Mouse (Mus musculus) thymus, postnatal 25 days (tissue): ENCODE results near the gene Zfp37.
"Not testable (repeated sequence)": the region's sequence is repeated elsewhere in the genome, so short reads cannot be mapped to it uniquely, and the experiment has no call there.

Experiments used
- DNase-seq: peaks from one replicate; pipeline ENCODE4 v3.0.0; 2022

The Zfp37 gene

GRCm38 (mm10) chr4:62230769-62231168 lies at the start of gene Zfp37:
TSS of gene Zfp37 (minus strand) at chr4:62231047.
- no peak for DNase-seq

GRCm38 (mm10) chr4:62278081-62278480 lies 47.2 kb upstream of the Zfp37 start:
- no peak for DNase-seq

GRCm38 (mm10) chr4:62277222-62277621 lies 46.4 kb upstream of the Zfp37 start:
- DNase-seq, result no peak

- no peak for DNase-seq
These were observed 45.8 kb upstream of the Zfp37 start for GRCm38 (mm10) chr4:62276642-62277041.

DNA sequence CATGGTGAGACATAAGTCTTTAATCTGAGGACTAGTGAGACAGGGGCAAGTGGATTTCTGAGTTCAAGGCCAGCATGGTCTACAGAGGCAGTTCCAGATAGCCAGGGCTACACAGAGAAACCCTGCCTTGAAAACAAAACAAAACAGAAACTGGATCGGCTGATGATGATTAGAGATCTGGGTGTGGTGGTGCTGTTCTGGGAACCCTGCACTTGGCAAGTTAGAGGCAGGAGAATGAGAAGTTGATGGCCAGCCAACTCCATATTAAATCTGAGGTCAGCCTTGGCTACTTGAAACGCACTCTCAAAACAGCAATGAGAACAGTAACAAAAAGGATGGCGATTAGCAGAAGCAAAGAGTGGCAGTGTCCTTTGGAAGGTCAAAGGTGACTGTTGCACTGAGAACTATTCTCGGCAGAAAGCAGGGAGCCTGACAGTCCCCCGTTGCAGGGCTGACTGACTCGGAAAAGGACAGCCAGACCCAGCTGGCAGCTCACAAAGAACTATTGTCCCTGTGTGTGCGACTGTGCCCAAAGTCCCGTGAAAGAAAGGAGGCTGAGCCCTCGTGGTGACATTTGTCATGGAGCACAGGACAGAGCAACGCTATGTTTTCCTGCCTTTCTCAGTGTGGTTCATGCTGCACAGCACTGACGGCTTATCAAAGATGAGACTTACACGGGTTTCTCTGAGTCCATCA lies 44.1 kb upstream of the Zfp37 start:
- DNase-seq, result no peak

- DNase-seq, result no peak
These were observed 43.1 kb upstream of the Zfp37 start for GRCm38 (mm10) chr4:62273916-62274315.

DNA sequence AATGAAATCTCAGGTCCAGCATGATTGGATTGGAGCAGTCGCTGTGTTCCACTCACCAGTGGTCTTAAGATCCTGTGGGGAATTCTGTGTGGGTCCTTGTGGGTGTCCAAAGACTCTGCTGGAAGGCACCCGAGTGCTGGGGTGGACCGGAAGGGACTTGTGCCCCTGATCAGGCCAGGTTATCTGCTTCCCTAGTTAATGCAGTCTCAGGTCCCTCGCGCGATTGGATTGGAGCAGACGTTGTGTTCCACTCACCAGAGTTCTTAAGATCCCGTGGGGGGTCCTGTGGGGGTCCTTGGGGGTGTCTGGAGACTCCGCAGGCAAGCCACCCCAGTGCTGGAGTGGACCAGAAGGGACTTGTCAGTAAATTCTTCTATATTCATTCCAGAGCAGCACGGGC lies 41.8 kb upstream of the Zfp37 start:
- DNase-seq, result no peak

DNA sequence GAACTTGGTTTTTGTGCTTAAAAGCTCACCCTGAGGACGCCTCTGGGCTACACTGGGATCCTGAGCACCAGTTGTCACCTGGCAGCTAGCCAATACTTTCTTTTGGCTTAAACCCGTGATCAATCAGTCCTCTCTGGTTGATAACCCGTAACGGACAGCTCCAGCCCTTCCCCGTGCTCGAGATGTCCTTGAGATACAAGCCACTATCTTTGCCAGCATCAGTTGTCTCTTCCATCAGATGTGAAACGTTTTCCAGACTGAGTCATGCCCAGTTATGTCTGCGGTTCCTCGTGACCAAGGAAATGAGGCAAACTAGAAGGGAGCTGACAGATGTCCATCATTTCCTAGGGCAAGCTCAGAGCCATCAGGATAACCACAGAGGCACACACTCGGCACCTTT lies 36.3 kb upstream of the Zfp37 start:
- DNase-seq, result no peak

DNA sequence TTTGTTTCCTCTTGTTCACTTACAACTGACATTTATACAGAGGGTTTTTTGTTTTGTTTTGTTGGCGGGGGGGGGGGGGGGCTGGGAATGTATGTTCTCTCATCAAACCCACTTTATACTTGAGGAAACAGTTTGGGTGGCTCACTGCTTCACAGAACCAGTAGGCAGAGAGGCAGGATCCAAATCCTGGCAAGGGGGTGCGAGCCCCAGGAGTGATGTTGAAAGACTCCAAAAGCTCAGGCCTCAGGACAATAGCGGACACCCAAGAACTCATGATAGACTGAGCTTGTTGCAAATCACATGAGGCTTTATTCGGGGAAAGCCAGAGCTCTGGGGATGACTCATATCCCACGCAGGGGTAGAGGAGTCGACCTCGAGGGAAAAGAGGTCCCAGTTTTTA lies 35.2 kb upstream of the Zfp37 start:
- DNase-seq, result not testable (repeated sequence)

GRCm38 (mm10) chr4:62265154-62265836 lies 34.4 kb upstream of the Zfp37 start:
- DNase-seq, result no peak

DNA sequence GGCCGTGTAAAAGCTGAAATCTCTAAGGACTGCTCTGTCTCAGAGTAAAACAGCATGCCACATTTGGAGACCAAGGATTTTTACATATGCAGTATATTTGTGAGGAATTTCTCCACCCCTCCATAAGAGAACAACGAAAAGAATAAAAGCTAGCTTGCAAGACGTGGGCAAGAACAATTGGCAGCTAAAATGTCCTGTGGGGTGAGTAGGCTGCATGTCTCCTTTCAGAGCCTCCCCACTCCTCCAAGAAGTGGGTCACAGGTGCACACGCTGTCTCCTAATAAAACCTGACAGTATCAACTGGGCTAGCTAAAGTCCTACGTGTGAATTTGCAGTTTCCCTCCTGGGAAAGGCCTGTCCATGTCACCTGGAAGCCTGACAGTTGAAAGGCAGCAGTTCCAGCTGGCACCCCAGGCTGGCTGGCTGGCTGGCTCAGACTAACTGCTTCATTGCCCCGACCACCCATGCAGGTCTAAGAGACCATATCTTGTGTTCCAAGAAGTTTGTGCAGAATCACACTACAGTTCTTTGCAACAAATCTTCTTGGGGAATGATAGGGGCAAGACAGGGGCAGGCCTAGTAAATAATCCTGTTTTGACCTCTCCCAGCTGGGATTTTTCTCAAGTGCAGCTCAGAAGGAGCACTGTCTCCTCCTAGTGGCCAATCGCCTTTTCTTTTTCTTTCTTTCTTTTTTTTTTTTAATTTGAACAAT lies 32.4 kb upstream of the Zfp37 start:
- DNase-seq, result no peak

DNA sequence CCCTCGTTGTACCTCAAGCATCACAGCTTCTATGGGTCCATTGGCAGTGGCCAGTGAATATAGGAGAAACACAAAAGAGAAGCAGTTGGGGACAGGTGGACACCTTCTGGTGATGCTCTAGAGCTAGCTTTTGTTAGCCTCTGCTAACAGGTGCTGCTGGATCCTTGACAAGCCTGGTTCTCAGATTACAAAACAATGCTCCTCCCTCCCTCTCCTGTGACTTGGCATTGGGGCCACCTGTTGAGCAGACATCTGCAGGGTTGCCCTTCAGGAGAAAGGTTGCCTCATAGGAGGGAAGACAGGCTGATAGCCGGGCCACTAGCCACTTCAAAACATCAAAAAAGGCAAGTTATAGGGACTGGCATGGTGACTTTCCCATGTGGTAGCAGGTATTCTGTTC lies 31.4 kb upstream of the Zfp37 start, which contains the start of gene Slc31a2:
TSS of gene Slc31a2 (plus strand) at position 287 of the 400 bp plus-strand sequence.
- no peak for DNase-seq

DNA sequence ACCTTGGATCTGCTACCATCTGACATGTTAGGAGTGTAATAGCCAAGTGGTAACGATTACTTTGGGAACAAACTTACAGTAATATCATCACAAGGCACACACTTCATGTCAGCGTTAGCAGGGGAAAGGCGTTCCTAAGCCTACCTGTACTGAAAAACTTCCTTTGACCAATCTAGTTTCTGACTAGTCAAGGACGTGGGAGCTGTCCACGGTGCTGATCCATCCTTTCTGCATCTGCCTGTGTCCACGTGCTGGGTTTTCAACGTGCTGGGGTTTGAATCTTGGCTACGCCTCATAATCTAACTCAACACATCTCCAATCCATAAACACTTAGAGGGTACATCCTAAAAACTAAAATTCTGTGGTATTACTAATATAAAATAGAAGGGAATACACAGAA lies 26.1 kb upstream of the Zfp37 start:
- peak; percentile 26 for DNase-seq

DNA sequence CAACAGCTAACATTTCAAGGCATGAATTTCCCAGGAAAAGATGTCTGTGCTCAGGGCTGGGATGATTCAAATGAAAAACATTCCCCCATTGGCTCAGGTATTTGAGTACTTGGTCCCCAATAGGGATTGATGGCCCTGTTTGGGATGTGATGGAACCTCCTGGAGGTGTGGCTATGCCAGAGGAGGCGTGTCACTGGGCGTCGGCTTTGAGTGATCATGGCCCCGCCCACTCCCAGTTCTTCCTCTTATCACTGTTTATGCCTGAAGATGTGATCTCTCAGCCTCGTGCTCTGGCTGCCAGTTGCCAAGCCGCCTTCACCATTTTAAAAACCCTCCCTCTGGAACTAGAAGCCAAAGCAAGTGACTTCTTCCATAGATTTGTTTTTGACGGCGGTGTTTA lies 23.7 kb upstream of the Zfp37 start:
- no peak for DNase-seq

DNA sequence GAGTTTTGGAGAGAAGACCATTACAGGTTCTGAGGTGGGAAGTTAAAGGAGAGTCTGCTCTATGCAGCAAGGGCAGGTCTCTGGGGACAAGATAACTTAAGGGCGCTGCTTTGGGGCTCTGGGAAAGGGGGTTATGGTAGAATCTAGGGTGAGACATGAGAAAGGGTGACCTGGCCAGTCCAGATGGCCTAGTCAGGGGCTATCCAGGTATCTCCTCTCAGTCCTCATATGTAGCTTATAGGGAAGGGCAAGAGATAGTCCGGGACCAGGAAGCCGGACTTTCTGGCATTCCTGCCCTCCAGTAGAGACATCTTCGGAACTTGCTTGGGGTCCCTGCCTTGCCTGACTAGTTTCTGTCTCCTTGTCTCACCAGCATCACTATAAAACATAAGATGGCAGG lies 20.9 kb upstream of the Zfp37 start:
- no peak for DNase-seq

DNA sequence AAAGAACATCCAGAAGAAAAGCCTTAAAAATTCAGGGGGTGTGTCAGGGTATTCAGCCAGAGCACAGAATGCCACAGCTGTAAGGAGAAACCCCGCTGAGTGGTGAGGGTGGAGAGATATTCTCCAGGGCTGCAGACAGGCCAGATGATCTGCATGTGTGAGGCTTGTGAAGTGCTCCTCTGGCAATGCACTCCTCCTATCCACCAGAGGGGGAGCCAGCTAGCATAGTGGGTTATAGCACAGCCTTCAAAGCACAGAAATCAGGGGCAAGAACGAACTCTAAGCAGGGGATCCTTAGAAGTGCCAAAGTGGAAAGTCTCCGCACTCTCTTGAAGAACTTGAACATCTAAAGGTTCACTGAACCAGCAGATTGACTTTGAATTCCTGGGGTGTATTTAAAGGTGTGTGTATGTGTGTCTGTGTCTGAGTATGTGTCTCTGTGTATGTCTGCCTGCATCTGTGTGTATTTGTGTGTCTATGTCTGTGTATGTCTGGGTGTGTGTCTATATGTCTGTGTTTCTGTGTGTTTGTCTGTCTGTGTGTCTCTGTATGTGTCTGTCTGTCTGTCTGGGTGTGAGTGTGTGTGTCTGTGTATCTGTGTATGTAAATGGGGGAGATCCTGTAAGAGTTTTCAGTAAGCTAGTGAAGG lies 20.2 kb upstream of the Zfp37 start:
- DNase-seq, result no peak

- DNase-seq, result no peak
These were observed 17.5 kb upstream of the Zfp37 start for GRCm38 (mm10) chr4:62248328-62248727.

DNA sequence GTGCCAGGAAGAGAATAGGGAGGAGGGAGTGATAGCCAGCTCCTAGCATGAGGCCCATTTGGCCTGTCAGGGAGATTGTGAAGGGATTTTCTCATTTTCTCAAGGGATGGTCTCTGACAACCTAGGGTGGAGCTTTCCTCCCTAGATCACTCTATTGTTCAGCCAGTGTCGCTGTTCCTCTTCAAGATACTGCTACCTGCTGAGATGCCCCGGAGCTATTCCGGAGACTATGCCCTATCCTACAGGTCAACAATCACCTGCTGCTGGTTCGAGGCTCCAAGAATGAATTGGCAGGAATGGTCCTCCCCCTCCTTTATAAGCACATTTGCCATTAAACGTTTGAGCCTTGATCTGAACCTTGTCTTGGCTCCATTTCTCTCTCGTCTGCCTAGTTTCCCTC lies 9.7 kb upstream of the Zfp37 start:
- DNase-seq, result no peak

DNA sequence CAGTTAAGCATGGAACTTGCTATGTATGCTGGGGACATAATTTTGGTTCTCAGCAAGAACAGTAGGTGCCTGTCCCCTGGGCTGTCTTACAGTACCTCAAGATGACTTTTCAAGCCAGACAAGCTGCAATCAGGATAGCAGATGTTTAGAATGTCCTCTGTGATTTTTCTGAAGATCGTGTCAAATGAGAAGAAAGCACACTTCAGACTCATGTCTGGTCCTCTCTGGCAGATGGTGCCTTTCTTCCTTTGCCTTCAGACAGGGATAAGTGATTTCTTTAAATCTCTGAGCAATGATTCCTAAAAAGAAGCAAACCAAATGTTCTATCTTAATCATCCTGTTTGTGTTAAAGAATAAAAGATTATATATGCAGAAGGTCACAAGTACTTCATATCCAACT lies 694 bp downstream of the Zfp37 start:
- no peak for DNase-seq

- peak; percentile 5 for DNase-seq
These were observed 1.4 kb downstream of the Zfp37 start for GRCm38 (mm10) chr4:62229448-62229847.

- DNase-seq, result peak; percentile 3
These were observed 2.5 kb downstream of the Zfp37 start for GRCm38 (mm10) chr4:62228391-62228790.

DNA sequence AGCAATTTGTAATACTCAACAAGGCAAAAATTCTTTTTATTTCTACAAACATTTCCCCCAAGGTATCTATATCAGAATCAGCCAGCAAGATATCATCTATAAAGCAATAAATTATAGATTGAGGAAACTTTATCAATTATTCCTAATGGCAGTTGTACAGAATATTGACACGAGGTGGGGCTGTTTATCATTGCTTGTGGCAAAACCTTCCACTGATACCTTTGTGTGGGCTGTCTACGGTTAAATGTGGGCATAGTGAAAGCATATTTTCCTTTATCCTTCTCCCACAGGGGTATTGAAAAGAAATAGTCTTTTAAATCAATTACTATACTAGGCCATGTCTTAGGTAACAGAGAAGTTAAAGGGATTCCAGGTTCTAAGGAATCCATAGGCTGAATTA lies 17.4 kb downstream of the Zfp37 start:
- DNase-seq, result no peak

GRCm38 (mm10) chr4:62210035-62210434 lies 20.8 kb downstream of the Zfp37 start:
- DNase-seq, result no peak
